Mouse (Mus musculus): Measurements from ENCODE around the gene Pde10a.

The Pde10a gene

DNA sequence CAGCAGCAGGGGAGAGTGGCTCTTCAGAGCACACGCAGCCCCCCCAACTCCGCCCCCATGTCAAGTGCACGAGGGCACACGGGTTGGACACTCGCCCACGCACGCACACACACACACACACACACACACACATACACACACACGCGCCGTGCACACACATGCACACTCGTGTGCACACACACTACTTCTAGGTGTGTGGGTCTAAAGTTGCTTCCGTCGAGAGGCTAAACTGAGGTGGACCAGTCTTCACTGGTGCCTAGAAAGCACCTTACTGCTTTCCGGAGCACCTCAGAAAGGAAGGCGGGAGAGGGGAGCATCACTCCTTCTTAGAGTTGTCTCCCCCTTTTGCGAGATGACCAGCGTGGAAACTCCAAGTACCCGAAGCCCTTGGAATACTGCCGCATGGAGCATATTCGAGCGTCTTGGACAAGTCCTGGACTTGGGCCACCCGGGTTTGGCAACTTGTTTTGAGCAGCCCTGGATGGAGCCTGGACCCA, at the start of gene Pde10a:
TSS of gene Pde10a (plus strand) at position 148 of the 497 bp plus-strand sequence.
- peak in 1 of 2 experiments; percentile 26 for DNase-seq (ENCODE audit: low spot score in 2 of 2)

- DNase-seq (ENCODE audit: low spot score in 2 of 2), result no peak
Observed at GRCm38 (mm10) chr17:8478554-8478953, 46.6 kb upstream of the Pde10a start.

DNA sequence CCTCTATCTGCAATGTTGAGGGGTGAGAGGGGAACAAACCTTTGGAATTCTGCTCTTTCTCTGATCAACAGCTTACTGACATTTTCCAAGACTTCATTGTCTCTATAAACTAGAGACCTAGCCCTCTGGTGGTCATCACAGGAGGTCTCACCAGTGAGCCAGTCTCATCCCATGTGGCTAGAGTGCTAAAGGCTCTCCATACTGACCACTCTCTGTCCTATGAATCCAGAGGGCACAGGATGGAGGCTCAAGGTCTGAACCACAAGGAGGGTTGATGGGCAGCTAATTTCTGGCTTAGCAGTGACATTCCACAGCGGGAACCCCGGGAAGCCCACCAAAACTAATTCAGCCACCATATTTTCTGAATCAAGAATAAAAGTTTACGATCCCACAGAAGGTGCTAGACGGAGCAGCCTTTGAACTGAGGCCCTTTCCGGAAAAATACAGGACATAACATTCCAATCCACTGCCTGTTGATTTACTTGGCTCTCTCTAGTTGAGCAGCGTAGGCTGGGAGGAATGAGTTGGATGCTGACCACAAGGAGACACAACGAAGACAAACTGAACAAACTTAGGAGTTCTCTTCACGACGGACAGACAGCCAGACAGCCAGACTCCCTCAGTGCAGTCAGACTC, 45.6 kb upstream of the Pde10a start:
- DNase-seq (ENCODE audit: low spot score in 2 of 2), result no peak

- DNase-seq (ENCODE audit: low spot score in 2 of 2), result no peak
Observed at GRCm38 (mm10) chr17:8481797-8482196, 43.4 kb upstream of the Pde10a start.

GRCm38 (mm10) chr17:8482876-8483275, 42.3 kb upstream of the Pde10a start:
- DNase-seq (ENCODE audit: low spot score in 2 of 2), result no peak

- no peak for DNase-seq (ENCODE audit: low spot score in 2 of 2)
Observed at GRCm38 (mm10) chr17:8484246-8484645, 40.9 kb upstream of the Pde10a start.

- DNase-seq (ENCODE audit: low spot score in 2 of 2), result no peak
Observed at GRCm38 (mm10) chr17:8485146-8485545, 40.0 kb upstream of the Pde10a start.

GRCm38 (mm10) chr17:8487824-8488223, 37.3 kb upstream of the Pde10a start:
- peak; percentile 80 to 87 for DNase-seq (ENCODE audit: low spot score in 2 of 2)

DNA sequence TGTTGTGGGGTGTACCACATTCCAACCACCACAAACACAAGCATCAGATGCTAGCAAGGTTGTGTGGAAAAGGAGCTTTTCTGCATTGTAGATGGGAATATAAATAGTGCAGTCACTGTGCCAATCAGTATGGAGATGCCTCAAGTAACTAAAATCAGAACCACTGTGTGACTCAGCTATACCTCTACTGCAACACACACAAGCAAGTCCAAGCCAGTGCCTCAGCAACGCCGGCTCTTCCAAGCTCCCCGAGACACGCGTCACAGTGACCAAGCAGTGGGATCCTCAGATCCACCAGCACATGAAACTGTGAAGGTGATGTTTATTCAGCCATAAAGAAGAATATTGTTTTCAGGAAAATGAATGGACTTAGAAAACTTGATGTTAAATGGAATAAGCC, 34.2 kb upstream of the Pde10a start:
- DNase-seq (ENCODE audit: low spot score in 2 of 2), result no peak

DNA sequence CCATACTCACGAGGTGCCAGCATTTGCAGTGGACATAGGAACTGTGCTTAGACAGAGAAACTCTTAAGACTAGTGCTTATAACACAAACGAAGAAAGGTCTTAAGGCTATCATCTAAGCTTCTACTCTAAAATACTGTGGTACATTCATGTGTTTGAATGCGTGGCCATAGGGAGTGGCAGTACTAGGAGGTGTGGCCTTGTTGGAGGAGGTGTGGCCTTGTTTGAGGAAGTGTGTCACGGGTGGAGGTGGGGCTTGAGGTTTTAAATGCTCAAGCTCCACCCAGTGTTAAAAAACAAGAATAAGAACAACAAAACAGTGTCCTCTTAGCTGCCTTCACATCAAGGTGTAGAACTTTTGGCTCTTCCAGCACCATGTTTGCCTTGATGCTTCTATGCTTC, 31.7 kb upstream of the Pde10a start:
- DNase-seq (ENCODE audit: low spot score in 2 of 2), result no peak

GRCm38 (mm10) chr17:8498151-8498550, 27.0 kb upstream of the Pde10a start:
- no peak for DNase-seq (ENCODE audit: low spot score in 2 of 2)

DNA sequence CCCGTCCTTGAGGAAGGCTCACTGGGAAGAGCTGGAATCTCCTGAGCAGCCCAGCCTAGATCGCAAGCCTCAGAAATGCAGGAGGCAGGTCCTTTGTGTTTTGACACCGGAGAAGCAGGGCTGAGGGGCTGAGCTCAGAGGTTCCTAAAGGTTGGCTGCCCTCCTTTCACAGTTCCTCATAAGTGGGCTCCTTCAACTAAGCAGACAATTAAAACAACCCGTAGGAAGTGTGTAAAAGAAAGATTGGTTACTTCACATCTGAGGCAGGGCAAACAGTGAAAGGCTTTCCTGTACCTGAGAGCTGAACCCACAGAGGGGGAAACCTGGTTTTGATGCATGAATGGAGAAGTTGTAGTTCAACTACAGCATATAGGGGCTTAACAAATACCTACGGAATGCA, 26.5 kb upstream of the Pde10a start:
- no peak for DNase-seq (ENCODE audit: low spot score in 2 of 2)

DNA sequence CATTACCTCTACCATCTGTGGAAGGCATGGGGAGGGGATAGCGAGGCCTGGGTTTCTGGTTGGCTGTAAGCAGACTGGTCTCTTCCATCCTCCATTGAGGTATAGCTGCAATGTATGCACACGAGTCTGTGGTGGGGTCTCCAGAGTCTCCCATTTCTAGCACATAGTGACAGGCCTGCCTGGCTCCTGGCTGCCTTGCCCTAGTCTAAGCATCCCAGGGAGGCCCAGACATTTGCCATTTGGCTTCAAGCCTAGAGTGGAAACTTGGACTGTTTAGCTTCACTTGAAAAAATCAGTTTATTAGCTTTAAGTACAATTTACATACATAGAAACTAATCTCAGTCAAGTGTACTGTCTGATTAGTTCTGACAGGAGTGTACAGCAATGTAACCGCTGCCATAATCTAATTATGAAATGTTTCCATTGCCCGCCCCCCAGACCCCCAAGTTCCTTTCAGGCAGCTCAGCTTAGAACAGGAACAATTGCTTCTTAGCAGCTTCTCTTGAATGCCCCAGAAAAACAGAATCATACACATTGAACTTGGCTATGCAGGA, 25.5 kb upstream of the Pde10a start:
- DNase-seq (ENCODE audit: low spot score in 2 of 2), result no peak

- DNase-seq (ENCODE audit: low spot score in 2 of 2), result no peak
Observed at GRCm38 (mm10) chr17:8504381-8504780, 20.8 kb upstream of the Pde10a start.

DNA sequence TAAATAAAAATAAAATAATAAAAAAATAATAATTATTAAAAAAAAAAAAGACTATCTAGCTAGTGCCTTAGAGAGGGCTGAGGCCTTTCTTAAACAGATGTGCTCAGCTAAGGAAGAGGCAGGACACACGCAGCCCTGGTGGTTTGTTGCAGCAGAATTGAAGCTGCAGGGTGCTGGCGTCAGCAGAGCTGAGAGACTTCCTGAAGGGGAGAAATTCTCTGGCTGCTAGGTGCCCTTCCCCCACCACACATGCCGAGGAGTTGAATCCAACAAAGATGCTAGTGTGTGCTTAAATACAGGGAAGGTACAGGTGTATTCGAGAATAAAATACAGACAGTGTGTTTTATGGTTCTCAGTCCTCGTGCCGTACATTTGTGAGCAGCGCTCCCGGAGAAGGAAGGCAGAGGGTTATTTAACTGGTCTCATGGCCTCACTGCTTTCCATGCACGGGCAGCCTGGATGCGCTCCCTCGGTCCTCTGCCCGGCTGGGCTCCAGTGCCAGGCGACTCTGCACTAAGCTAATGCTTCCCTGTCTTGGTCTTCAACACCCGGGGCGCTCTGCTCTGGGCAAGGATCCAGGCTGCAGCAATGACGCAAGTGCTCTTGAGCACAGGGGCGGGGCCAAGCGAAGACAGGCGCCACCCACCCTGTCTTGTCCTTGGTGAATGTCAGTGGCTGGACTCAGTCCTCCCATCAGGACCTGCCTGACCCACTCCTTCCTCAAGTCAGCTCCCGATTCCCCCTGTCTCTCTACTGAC, 19.3 kb upstream of the Pde10a start:
- DNase-seq (ENCODE audit: low spot score in 2 of 2), result peak; percentile 84 to 85

DNA sequence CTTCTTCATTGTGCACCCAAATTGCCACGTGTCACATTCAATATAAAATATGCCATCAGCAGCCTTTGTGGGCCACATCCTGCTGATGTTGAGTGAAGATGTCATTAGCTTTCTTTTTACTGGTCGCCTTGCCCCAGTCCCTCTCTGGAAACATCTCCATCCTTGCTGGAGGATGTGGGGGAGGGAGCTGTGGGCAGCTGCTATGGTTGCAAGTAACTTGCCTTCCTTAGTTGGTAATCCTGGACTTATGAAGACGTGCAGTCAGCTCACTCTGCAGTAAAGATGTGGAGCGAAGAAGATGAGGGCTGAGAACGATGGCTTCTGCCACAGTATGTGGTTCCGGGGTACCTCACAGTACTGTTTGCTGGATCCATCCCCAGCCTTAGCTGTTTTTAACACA, 18.4 kb upstream of the Pde10a start:
- no peak for DNase-seq (ENCODE audit: low spot score in 2 of 2)

DNA sequence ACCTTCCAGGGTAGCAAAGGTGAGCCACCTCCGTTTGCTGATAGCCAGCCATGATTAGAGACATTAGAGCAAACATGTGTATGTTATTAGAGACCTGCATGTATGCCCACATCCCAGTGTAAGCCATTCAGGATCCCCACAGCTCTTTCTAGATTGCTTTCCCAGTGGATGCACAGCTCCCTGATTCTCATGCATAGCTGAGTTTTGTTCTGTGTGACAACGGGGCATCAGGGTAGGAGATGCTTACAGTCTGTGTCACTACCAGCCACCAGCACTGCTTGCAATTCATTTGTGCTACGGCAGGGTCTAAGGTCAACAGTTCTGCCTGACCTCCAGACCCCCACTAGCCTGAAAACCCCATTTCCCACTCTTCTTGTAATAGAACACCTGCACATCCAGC, 17.5 kb upstream of the Pde10a start:
- no peak for DNase-seq (ENCODE audit: low spot score in 2 of 2)

GRCm38 (mm10) chr17:8508305-8509141, 16.6 kb upstream of the Pde10a start:
- peak in 1 of 2 experiments; percentile 69 for DNase-seq (ENCODE audit: low spot score in 2 of 2)

DNA sequence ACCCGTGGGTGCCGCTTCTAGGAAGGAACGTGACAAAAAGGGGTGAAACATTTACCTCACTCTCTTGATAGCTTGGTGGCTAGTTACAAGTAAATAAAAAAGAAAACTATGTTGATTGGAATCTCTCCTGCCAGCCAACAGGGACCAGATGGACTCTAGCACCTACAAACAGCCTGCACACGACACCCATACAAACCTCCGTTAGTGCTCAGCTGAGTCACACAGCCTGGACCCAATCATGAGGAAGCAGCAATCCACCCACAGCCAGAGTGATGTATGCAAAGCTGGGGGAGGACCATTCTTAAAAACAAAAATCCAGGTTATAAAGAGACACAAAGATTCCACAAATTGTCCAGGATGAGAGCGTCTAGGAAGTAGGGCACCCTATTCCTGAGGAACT, 9.2 kb upstream of the Pde10a start:
- no peak for DNase-seq (ENCODE audit: low spot score in 2 of 2)

DNA sequence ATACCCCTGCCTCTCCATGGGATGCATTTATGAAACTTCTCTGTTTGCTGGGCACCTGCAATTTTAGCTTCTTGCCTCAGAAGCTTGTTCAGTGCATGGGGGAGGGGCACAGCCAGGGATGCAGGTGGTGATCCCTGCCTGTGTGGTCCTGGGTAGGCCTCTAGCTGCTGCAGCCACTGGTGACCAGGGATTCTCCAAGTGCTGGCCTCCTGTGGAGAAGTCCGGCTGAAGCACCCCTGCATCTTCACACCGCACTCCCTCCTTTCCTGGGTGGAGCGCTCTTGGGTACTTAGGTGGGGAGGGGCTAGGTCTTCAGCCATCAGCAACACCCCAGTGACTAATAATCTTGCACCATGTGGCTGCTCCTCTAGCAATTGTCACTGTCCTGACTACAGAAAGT, 1.2 kb upstream of the Pde10a start:
- no peak for DNase-seq (ENCODE audit: low spot score in 2 of 2)

- peak; percentile 74 to 84 for DNase-seq (ENCODE audit: low spot score in 2 of 2)
Observed at GRCm38 (mm10) chr17:8524387-8525165, 596 bp upstream of the Pde10a start.

Data from frontal cortex, postnatal 14 days (tissue).